Mouse (Mus musculus) brown adipose tissue, adult 24 weeks (tissue): ENCODE measurements at regions not wholly inside any gene's neighbourhood (a gene's known extent, or its start where the extent isn't known, plus 50 kb on each side); places are given as distances from the start of the nearest gene placed in this dataset.
"Not testable (repeated sequence)": the region's sequence is repeated elsewhere in the genome, so short reads cannot be mapped to it uniquely, and the experiment has no call there.

Experiments
- H3K27ac ChIP-seq: fragments of 200-500 bp; replicated peaks from 2 replicates; pipeline ENCODE4 v1.5.1; 2012; ENCODE audit warnings: low read depth, mild to moderate bottlenecking, low read length
- H3K4me1 ChIP-seq: fragments of 200-500 bp; 2 replicates; pipeline ENCODE4 v1.6.1; 2012; ENCODE audit warnings: low read length, mixed read lengths; ENCODE audit not compliant: control insufficient read depth, insufficient read depth, insufficient read length
- H3K4me3 ChIP-seq: fragments of 200-500 bp; 2 replicates; pipeline ENCODE4 v1.5.1; 2012; ENCODE audit warnings: low read depth, mild to moderate bottlenecking, low read length, moderate library complexity; ENCODE audit not compliant: insufficient read depth

- no peaks in the 10 kb centered on the region for H3K4me1 ChIP-seq
- no peak overlapping the region for H3K27ac ChIP-seq
- H3K4me3 ChIP-seq: no peak overlapping the region
These were observed 57.1 kb downstream of the Ccdc54 start for GRCm38 (mm10) chr16:50533881-50534280.

GRCm38 (mm10) chr16:50529511-50530416 lies 61.2 kb downstream of the Ccdc54 start:
- H3K27ac ChIP-seq: peak overlapping the region; percentile 37
- peak overlapping the region; percentile 71 for H3K4me3 ChIP-seq
- no peaks in the 10 kb centered on the region for H3K4me1 ChIP-seq

- peak overlapping the region; percentile 71 for H3K4me3 ChIP-seq
- H3K4me1 ChIP-seq: no peaks in the 10 kb centered on the region
- H3K27ac ChIP-seq: peak overlapping the region; percentile 97
These were observed 62.1 kb downstream of the Ccdc54 start for GRCm38 (mm10) chr16:50528677-50529510.

- no peaks in the 10 kb centered on the region for H3K4me1 ChIP-seq
- peak overlapping the region; percentile 71 for H3K4me3 ChIP-seq
- H3K27ac ChIP-seq: peak overlapping the region; percentile 97
These were observed 62.6 kb downstream of the Ccdc54 start for GRCm38 (mm10) chr16:50528355-50528676.

- not testable (repeated sequence) for H3K27ac ChIP-seq, H3K4me3 ChIP-seq, H3K4me1 ChIP-seq
These were observed 64.0 kb downstream of the Ccdc54 start for GRCm38 (mm10) chr16:50526930-50527329.

- no peaks in the 10 kb centered on the region for H3K4me1 ChIP-seq
- no peak overlapping the region for H3K27ac ChIP-seq
These were observed 65.0 kb downstream of the Ccdc54 start for GRCm38 (mm10) chr16:50525934-50526366.

GRCm38 (mm10) chr16:50525504-50525903 lies 65.5 kb downstream of the Ccdc54 start:
- no peak overlapping the region for H3K4me3 ChIP-seq
- H3K4me1 ChIP-seq: no peaks in the 10 kb centered on the region
- no peak overlapping the region for H3K27ac ChIP-seq

More at GRCm38 (mm10) chr16:50525934-50526366, 65.0 kb downstream of the Ccdc54 start:
- H3K4me3 ChIP-seq: no peak overlapping the region

GRCm38 (mm10) chr16:50519610-50520009 lies 71.3 kb downstream of the Ccdc54 start:
- no peak overlapping the region for H3K4me3 ChIP-seq
- no peaks in the 10 kb centered on the region for H3K4me1 ChIP-seq
- H3K27ac ChIP-seq: no peak overlapping the region

GRCm38 (mm10) chr16:50516579-50516978 lies 74.4 kb downstream of the Ccdc54 start:
- H3K4me3 ChIP-seq: no peak overlapping the region
- no peak overlapping the region for H3K27ac ChIP-seq
- H3K4me1 ChIP-seq: no peaks in the 10 kb centered on the region

- Histone ChIP-seq H3K4me1 (no peaks in the 10 kb centered on the region), H3K27ac (no peak overlapping the region), H3K4me3 (no peak overlapping the region)
These were observed 75.9 kb downstream of the Ccdc54 start for GRCm38 (mm10) chr16:50515039-50515438.

GRCm38 (mm10) chr16:50512080-50512479 lies 78.9 kb downstream of the Ccdc54 start:
- H3K4me1 ChIP-seq: no peaks in the 10 kb centered on the region

GRCm38 (mm10) chr16:50509529-50509895 lies 77.3 kb upstream of the Bbx start:
- H3K4me1 ChIP-seq: no peaks in the 10 kb centered on the region
- H3K4me3 ChIP-seq: no peak overlapping the region
- H3K27ac ChIP-seq: no peak overlapping the region

More at GRCm38 (mm10) chr16:50512080-50512479, 78.9 kb downstream of the Ccdc54 start:
- H3K27ac ChIP-seq: no peak overlapping the region
- H3K4me3 ChIP-seq: no peak overlapping the region

GRCm38 (mm10) chr16:50508673-50509528 lies 76.7 kb upstream of the Bbx start:
- Histone ChIP-seq H3K4me3 (no peak overlapping the region), H3K27ac (no peak overlapping the region), H3K4me1 (no peaks in the 10 kb centered on the region)

GRCm38 (mm10) chr16:50504619-50505018 lies 72.4 kb upstream of the Bbx start:
- no peaks in the 10 kb centered on the region for H3K4me1 ChIP-seq
- no peak overlapping the region for H3K27ac ChIP-seq
- no peak overlapping the region for H3K4me3 ChIP-seq

GRCm38 (mm10) chr16:50498909-50499308 lies 66.7 kb upstream of the Bbx start:
- Histone ChIP-seq H3K4me3 (no peak overlapping the region), H3K27ac (no peak overlapping the region), H3K4me1 (no peaks in the 10 kb centered on the region)
